Mouse (Mus musculus): ENCODE data around the gene Ppa2.
A peak's percentile ranks its signal among the peaks of the same experiment; 100 is the strongest.

The Ppa2 gene

DNA sequence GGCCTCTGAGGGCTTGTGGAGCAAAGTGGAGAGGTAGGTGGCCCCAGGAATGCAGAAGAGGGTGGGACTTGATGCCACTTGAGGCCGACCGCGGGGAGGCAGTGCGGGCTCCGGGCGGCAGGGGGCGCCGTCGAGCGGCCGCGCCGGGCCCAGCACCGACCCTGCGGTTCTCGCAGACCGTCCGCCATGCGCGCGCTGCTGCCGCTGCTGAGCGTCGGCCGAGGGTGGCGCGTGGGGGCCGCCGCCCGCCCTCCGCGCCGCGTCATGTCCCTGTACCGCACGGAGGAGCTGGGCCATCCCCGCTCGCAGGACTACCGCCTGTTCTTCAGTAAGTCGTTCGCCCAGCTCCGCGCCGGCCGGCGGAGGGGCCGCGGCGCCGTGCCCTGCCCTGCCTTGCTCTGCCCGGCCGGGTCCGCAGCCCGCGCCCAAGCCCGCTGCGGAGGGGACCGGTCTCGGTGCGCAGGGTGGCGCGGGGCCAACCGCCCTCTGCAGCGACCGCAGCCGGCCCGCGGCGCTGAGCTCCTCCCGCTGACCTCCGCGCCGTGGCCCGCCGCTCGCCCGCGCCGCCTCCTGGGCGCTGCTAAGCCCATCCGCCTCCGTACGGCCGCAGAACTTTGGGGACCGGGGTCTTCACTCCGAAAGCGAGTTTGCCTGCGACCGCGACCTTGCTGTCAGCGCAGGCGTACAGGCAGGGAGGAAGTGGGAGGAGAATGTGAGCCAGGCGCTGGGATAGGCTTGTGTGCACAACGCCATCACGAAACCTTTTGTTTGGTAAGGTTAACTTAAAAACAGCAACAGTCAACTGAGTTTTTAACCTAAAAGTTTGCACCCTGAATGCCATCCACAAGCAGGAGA lies at the start of gene Ppa2:
Gene Ppa2, plus strand, starts transcription at position 157 of the 855 bp plus-strand sequence.
- peak; percentile 89 to 91 for DNase-seq

DNA sequence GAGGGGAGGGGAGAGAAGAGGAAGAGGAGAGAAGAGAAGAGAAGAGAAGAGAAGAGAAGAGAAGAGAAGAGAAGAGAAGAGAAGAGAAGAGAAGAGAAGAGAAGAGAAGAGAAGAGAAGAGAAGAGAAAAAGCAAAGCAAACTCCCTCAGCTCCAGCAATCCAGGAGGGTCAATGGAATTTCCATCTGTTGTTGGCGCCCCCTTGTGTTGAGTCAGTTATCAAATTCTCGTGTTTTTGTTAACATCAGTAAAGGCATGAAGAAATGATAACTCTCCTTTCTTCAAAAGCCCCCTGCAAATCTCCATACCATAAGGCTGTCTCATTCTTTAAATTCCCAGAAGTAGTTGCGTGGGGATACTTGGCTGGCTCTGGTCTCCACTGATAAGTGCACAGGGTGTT lies 38.0 kb upstream of the Ppa2 start:
- DNase-seq: peak; percentile 61 to 62

DNA sequence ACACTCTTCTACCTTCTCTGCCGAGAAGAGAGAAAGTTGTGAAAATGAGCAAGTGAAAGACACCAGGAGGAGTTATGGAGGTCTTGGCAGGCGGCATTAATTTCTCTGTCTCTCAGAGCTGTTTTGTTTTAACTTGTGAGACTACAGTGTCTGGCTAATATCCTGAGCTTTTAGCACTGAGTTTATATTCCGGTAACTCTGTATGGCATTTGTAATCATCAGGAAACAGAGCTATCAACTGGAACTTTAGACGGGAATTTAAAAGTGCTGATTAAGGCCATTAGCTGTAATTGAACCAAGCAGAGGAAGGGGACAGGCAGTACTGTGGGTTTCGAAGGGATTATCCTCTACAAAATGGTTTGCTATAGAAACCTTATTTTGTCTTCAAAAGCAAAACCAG lies 25.3 kb upstream of the Ppa2 start:
- no peak for DNase-seq

DNA sequence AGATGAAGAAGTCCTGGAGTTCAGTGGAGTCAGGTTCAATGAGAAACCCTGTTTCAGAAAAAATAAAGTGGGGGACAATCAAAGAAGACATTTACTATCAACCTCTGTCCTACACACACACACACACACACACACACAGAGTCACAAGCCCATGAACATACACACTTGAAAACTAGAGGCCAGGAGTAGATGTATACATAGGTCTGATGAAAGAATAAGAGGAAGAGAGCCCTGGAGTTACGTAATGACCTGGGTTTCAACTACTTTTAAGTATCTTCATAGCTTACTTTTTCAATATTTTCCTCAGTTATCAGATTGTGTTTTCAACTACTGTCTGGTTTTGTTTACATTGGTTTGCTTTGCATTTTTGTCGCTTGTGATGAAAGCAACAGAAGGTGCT lies 21.1 kb upstream of the Ppa2 start:
- no peak for DNase-seq

DNA sequence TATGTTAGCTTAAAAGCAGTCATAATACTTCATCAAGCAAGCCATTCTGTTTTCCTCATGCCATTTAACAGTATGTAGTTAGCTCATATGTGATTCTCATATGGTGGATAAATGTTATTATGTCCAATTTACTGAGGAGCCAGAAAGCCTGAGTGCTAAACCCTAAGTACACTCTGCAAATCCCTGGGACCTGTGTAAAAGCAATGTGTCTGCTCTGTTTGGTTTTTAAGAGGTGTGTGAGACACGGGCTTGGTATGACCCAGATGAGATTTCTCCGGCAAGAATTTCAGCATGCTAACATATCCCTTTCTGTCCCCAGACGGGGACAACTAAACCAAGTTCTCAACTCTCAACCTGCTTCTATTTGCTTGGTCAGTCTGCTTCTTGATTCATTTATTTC lies 5.6 kb upstream of the Ppa2 start:
- no peak for DNase-seq

DNA sequence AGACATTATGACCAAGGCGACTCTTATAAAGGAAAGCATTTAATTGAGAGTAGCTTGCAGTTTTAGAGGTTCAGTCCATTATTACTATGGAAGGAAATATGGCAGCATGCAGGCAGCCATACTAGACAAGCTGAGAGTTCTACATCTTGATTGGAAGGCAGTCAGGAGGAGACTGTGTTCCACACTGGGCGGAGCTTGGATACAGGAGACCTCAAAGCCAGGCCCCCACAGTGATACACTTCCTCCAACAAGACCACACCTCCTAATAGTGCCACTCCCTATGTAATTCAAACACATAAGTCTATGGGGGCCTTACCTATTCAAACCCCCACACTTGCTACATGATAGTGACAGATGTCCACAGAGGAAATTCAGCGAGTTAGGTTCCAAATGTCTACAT lies 1.5 kb upstream of the Ppa2 start:
- no peak for DNase-seq

DNA sequence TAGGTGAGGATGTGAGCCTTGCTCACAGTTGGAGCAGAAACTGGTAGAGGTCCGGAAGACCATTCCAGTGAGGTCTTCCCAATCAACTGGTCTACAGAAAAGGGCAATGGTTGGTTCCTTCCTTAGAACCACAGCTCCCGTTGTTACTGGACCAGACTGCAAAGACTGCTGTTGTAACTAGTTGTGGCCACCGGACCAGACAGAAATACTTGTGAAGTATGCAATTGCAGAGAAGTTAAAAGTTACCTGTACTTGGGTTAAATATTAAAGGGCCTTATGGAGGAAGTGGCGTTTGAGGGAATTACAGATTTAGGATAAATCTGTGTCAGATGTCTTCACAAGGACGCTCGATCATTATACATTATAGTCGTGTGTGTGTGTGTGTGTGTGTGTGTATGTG lies 551 bp upstream of the Ppa2 start:
- no peak for DNase-seq

DNA sequence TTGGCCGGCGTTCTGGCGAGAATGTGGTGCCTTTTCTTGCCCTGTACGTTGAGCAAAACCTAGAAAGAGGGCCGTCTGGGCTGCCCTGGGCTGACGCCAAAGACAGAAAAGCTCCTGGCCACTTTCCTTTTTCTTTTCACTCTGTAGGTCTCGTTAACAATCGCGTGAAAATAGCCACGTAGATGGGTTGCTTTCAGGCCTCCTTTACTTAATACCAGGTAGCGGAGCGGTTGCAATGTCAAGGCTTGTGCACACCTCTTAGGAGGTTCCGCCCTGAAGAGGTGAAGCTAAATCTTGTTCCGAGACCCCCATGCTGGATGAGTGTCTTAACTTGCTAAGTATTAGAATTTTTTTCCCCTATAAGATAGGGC lies 884 bp downstream of the Ppa2 start:
- DNase-seq: no peak

DNA sequence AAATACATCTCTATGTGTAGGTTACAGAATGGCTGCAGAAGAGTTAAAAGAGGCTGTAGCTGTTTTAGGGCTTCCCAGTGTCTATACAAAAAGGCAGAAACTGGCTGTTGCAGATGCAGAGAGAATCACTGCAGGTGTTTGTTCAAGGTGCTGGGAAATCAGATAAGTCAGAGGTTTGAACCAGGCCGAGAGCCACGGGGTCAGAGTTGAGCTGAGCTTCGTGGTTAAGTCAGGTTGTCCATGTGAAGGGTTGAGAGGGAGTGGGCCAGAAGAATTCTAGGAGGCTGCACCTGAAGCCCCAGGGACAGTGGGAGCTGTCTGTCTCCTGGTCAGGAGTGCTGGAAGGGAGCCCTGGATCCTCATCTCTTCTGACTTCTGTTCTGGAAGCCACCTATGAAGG lies 2.4 kb downstream of the Ppa2 start:
- DNase-seq: no peak

DNA sequence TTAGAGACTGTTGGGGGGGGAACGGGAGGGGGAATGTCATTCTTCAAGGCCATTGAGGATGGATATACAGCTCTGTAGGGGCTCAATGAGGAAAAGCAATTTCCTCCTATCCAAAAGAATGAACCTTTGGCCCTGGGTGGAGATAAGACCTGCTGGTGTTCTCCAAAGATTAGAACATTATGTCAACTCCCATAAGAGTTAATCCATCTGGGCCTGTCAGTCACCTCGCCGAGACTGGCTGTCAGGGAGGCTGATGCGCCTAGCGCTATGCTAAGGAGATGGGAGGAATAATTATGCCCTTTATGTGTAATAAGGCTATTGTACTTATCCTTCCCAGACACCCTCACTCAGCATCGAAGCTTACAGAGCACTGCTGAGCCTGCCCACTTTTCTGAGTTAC lies 2.9 kb downstream of the Ppa2 start:
- no peak for DNase-seq

DNA sequence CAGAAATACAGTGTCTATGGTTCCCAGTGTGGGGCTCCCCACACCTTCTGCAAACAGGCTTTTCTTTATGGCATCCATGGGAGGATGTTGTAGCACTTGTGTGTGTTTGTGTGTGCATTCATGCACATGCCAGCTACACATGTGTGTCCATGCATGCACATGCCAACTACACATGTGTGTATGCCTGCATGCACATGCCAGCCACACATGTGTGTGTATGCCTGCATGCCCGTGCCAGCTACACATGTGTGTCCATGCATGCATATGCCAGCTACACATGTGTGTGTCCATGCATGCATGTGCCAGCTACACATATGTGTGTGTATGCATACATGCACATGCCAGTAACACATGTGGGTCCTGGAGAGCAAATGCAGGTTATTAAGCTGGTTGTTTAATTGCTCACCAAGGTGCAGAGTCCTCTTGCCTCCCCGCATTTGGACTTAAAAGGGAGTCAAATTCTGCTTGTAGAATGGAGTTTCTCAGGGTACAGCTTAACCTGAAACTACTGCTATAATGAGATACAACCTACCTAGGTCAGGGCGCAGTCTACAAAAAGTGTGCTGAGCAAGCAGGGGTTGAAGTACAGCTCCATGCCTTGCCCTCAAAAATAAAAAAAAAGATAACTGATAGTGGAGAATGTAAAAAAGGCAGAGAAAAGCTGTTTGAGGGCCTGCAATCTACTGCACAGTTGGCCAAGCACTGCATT lies 3.7 kb downstream of the Ppa2 start:
- DNase-seq: no peak

DNA sequence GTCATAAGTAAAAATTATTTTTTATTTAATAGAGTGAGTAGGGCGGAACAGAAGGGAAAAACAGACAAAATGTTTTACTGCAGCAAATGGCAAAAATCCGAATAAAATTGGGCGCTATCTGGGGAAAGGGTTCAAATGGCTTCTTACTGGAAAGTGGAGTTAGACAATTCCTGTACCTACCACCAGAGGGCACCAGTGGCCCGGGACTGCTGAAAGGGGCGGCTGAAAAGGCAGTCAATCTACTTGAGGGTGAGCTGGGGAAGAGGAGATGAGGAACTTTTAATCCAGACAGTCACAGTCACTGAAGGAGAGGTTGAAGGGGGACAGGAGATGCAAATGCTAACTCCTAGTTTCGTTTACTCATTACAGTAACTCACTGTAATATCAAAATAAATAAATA lies 4.6 kb downstream of the Ppa2 start:
- DNase-seq: peak; percentile 86 to 89

DNA sequence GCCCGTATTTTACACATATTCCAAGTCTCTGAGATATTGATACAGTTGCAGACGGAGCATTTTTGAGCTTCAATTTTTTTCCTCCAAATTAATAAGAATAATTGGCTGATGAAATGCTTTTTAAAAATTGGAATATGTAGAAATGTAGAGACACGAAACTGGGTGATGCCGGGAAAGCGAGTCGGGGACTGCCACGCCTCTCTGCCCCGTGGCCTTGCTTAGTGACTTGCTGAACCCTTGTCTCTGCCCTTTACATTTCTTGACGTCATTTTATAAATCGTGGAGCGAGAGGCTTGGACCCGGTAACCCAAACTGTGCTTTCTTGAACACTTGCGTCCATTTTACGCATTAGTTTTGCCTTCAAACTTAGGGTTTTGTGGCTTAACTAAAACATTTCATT lies 5.1 kb downstream of the Ppa2 start:
- DNase-seq: no peak

DNA sequence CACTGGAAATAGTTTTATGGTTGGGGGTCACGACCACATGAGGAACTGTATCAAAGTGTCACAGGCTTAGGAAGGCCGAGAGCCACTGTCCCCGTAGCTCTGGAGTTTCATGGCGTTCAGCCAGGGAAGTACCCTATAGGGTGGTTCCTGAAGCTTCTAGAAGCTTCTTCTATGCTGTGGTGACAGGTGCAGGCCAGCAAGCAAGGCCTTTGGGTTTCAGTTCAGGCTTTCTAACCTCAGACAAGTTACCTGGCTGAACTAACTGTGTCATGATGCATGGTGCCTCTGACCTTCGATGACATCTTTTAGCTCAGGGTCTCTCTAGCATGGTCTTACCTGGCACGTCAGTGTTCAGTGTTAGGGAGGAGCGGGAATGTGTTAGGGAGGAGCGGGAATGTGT lies 5.7 kb downstream of the Ppa2 start:
- no peak for DNase-seq

DNA sequence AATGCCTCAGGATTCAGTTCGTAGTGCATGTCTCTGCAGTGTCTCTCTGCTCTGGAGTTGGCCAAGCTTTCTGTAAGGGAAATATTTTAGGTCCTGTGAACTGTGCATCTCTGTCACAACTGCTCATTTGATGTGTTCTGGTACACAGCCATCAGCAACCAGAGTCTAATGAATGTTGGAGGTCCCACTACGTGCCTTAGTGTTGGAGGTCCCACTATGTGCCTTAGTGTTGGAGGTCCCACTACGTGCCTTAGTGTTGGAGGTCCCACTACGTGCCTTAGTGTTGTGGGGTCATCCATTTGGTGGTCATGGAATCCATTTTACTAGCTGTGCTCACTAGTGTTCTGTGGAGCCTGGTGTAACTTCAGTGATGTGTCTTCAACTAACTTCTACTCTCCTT lies 7.9 kb downstream of the Ppa2 start:
- no peak for DNase-seq

DNA sequence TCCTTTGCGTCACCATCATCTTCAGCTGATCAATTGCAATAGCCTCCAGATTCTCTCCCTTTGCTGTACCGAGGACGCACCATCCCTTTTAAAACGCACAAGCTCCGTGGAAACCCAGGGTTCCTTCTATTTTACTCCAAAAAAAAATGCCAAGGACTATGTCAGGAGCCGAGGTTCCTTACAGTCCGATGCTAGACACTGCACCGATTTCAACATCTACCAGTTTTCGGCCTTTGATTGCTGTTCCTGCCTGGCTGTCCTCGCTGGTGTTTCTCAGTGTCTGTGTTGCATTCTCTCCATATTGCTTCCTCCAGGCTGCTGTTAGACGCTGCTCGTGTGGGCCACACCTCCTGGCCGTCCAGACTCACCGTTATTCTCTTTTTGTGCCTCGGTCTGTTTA lies 8.7 kb downstream of the Ppa2 start:
- DNase-seq: no peak

DNA sequence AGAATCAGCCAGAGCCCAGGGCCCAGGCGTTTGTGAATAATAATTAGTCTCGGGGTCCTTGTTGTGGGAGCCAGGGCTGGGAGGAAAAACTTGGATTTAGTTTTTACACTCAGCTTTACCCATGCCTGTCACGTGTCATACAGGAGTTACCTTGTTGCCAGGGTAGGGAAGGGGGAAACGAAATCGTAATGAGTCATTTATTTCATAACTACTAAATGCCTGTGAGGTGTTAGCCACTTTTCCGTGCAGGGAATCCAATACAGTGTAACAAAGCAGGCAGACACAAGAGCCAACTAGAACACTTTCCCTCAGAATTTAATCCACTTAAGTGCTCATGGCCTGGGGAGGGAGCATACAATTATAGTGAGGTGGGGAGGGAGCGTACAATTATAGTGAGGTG lies 9.9 kb downstream of the Ppa2 start:
- DNase-seq: no peak

DNA sequence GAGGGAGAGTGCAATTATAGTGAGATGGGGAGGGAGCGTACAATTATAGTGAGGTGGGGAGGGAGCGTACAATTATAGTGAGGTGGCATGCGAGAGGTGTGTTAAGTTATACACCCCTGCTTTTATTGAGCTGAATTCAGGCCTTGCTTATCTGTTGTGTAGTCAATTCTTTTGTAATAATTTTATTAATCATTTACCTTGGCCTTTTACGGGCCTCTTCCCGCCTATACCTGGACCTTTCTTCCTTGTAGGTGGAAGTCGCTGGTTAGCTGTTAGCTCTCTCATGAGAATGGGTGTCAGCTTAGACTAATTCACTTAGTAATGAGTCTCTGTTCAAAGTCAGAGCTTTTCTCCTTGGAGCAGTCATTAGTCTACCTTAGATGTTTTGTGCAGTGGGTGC lies 10.4 kb downstream of the Ppa2 start:
- DNase-seq: no peak

DNA sequence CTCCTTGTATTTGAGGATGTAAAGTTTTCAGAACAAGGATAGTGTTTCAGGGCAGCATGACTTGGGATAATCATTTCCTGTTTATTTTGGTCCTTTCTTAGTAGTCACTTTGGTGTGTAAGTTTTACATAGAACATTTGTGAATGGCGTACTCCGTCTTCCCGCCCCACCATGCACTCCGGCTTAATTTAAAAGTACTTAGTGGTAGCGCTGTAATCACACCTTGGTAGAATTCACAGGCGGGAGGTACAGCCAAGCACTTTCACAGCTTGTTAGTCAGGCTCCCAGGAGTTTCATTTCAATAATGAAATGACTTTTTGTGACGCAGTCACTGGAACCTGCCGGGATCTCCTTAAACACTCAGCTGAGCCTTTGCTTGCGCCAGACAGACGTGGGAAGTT lies 12.0 kb downstream of the Ppa2 start:
- no peak for DNase-seq

DNA sequence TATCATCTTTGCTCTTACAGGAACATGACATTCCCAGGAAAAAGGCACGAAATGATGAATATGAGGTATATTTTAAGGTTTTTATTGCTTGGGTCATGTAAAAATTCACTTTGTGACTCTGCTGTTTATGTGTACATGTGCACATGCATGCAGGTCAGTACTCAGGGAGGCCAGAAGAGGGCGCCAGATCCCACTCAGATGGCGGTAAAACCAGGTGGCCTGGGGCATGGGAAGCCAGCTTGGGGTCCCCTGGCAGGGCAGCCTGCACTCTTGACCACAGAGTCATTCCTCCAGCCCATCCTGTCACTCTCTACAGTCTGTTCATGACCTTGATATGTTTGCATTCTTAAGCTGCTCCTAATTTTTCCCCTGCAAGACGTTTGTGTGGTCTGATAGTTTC lies 12.6 kb downstream of the Ppa2 start:
- peak; percentile 59 to 62 for DNase-seq

DNA sequence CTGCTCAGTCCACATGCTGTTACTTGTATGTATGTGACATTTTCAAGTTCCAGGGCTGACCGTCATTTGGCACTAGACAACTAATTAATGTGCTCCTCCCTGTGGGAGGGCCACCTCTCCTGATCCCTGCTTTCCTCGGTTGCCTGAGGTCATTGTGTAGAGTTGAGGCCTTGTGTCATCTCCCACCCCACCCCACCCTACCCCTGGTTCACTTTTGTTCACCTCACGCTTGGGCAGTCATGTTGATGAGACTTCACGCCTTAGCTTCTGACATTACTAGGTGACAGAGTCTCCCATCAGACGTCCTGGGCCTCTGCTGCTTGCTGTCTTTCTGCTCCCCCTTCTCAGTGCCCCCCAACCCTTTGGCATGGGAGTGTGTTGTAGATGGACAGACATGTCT lies 15.2 kb downstream of the Ppa2 start:
- no peak for DNase-seq

DNA sequence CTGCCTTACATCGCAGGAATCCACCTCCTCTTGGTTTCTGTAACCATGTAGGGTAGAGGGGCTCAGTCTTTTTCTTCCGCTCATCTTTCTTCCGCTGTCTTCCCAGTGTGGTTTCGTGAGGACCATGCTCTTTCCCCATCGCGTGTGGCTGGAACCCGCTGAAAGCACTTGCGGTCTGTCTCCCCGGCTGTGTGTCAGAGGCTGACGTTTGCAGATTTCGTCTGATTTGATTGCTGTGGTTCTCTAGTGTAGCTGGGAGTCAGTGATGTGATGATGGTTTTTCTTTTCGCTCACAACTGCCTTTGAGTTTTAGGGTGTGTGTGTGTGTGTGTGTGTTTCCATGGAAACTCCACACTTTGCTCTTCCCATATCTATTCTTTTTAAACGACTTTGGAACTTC lies 18.6 kb downstream of the Ppa2 start:
- no peak for DNase-seq

DNA sequence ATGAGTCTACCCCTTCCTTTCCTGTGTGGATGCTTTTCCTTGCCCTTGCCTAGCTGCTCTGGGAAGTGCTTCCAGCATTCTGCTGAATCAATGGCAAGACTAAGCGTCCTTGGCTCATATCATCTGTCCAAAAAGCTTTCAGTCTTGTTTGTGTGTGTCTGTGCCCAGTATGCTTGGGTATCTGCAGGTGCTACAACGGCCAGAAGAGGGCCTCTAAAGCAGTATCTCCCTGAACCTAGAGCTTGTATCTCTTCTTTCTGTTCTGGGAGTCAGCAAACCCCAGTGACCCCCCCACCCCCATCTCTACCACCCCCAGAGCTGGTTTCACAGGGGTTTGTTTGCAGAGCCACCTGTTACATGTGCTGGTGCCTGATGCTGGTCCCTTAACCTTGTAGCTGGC lies 19.5 kb downstream of the Ppa2 start:
- peak in 1 of 2 experiments; percentile 15 for DNase-seq

DNA sequence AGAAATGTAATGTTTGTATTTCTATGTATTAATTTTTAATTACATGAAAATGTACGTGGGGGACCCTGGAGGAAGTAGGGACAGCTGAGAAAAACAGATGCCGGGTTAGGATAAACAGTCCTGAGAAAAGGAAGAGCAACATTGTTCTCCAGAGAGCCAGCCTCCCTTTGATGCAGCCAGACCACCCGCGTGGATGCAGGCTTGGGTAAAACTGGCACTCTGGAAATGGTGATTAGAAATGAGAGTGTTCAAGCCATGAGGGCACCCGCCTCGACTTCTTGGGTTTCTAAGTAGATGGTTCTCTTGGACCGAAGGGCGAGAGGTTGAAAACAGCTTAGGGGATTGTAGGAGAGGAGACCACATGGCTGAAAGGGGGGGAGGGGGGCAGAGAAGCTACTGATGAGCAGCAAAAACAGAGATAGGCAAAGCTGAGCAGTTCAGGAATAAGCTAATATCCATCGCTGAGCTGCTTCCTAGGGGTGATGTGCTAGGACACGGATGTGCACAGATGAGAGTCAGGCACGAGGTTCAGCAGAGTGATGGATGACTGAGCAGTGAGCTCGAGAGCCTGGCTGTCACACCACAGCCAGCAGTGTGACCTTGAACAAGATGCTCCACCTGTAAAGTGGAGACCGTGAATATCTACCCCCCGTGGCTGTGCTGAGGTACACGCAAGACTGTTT lies 21.4 kb downstream of the Ppa2 start:
- DNase-seq: no peak

Data from B cell, adult 2 months (primary cell).